Mouse (Mus musculus): ENCODE data around the gene Taf1.

The Taf1 gene

GRCm38 (mm10) chrX:101532347-101533221 is at the start of gene Taf1:
TSS of gene Taf1 (plus strand) at chrX:101532734.
- peak; percentile 92 to 94 for DNase-seq

- DNase-seq = peak; percentile 78 to 80
These were observed 45.9 kb upstream of the Taf1 start for GRCm38 (mm10) chrX:101486487-101487152.

- peak; percentile 13 to 24 for DNase-seq
These were observed 27.9 kb upstream of the Taf1 start for GRCm38 (mm10) chrX:101504636-101505035.

GRCm38 (mm10) chrX:101515710-101516109 is 16.8 kb upstream of the Taf1 start:
- DNase-seq = peak in 1 of 2 experiments; percentile 17

- no peak for DNase-seq
These were observed 14.5 kb upstream of the Taf1 start for GRCm38 (mm10) chrX:101518006-101518405.

- no peak for DNase-seq
These were observed 10.5 kb upstream of the Taf1 start for GRCm38 (mm10) chrX:101522027-101522426.

GRCm38 (mm10) chrX:101527356-101527755 is 5.2 kb upstream of the Taf1 start:
- no peak for DNase-seq

GRCm38 (mm10) chrX:101585455-101585854 is 52.9 kb downstream of the Taf1 start:
- no peak for DNase-seq

- no peak for DNase-seq
These were observed 83.6 kb downstream of the Taf1 start for GRCm38 (mm10) chrX:101616183-101616582.

GRCm38 (mm10) chrX:101617889-101618288 is 85.4 kb downstream of the Taf1 start:
- no peak for DNase-seq

GRCm38 (mm10) chrX:101620317-101620716 is 87.8 kb downstream of the Taf1 start:
- DNase-seq = no peak

GRCm38 (mm10) chrX:101622539-101622938 is 90.0 kb downstream of the Taf1 start:
- DNase-seq = no peak

GRCm38 (mm10) chrX:101636821-101637525 is 104.4 kb downstream of the Taf1 start:
- no peak for DNase-seq

- no peak for DNase-seq
These were observed 106.3 kb downstream of the Taf1 start for GRCm38 (mm10) chrX:101638856-101639255.

- DNase-seq = peak; percentile 6 to 29
These were observed 106.8 kb downstream of the Taf1 start for GRCm38 (mm10) chrX:101639306-101639705.

- DNase-seq = peak; percentile 89 to 92
These were observed 107.2 kb downstream of the Taf1 start, which contains the start of gene Ogt for GRCm38 (mm10) chrX:101639741-101640166. TSS of gene Ogt (plus strand) at chrX:101640060.

GRCm38 (mm10) chrX:101640194-101641160 is 107.9 kb downstream of the Taf1 start:
- peak; percentile 59 to 69 for DNase-seq

GRCm38 (mm10) chrX:101641161-101641530 is 108.6 kb downstream of the Taf1 start:
- DNase-seq = peak in 1 of 2 experiments; percentile 6

GRCm38 (mm10) chrX:101642091-101642490 is 109.6 kb downstream of the Taf1 start:
- no peak for DNase-seq

- no peak for DNase-seq
These were observed 112.8 kb downstream of the Taf1 start for GRCm38 (mm10) chrX:101645286-101645685.

- no peak for DNase-seq
These were observed 114.1 kb downstream of the Taf1 start for GRCm38 (mm10) chrX:101646621-101647020.
